Mouse (Mus musculus) C2C12 (cell line): Measurements from ENCODE around the gene Myrf.

Experiments
- CEBPB ChIP-seq: IDR thresholded peaks from one replicate; pipeline ENCODE4 v1.6.1; 2011; ENCODE audit warnings: low read depth, mild to moderate bottlenecking, control low read depth, moderate library complexity
- CTCF ChIP-seq: IDR thresholded peaks from one replicate; pipeline ENCODE4 v1.5.1; 2011; ENCODE audit not compliant: control insufficient read depth, insufficient read depth, insufficient read length
- MYOD1 ChIP-seq: IDR thresholded peaks from one replicate; pipeline ENCODE4 v1.6.1; 2011; ENCODE audit warnings: low read depth; ENCODE audit not compliant: control insufficient read depth, insufficient read length
- MYOG ChIP-seq: IDR thresholded peaks from one replicate; pipeline ENCODE4 v1.6.1; 2011; ENCODE audit not compliant: control insufficient read depth, insufficient read length; ENCODE audit errors: extremely low read depth
- USF1 ChIP-seq: IDR thresholded peaks from one replicate; pipeline ENCODE4 v1.6.1; 2011; ENCODE audit warnings: low read depth, mild to moderate bottlenecking, control low read depth, moderate library complexity

GRCm38 (mm10) chr19:10203146-10203847, 37.3 kb downstream of the Myrf start:
- TF ChIP-seq CTCF (no peak), MYOG (no peak), MYOD1 (no peak), CEBPB (no peak), USF1 (no peak)
